Mouse (Mus musculus) cerebellum, adult 9-10 months (tissue): ENCODE results near the gene Fam234a.

ENCODE experiments used
- DNase-seq: peaks from one replicate; pipeline ENCODE4 v3.0.0; 2022

Fam234a gene

GRCm38 (mm10) chr17:26162736-26163135, 81.3 kb downstream of the Fam234a start:
- DNase-seq: no peak
